Mouse (Mus musculus): ENCODE results near the gene Cdv3. TPM values are rescaled to one million over a fixed set of nuclear protein-coding genes. Genes with fewer than 3 reads are reported as not detected.
"Not testable (repeated sequence)": the region's sequence is repeated elsewhere in the genome, so short reads cannot be mapped to it uniquely, and the experiment has no call there.

Cdv3 gene
- total RNA-seq, 2 experiments from 2014 or later: 99.8 to 104 TPM

DNA sequence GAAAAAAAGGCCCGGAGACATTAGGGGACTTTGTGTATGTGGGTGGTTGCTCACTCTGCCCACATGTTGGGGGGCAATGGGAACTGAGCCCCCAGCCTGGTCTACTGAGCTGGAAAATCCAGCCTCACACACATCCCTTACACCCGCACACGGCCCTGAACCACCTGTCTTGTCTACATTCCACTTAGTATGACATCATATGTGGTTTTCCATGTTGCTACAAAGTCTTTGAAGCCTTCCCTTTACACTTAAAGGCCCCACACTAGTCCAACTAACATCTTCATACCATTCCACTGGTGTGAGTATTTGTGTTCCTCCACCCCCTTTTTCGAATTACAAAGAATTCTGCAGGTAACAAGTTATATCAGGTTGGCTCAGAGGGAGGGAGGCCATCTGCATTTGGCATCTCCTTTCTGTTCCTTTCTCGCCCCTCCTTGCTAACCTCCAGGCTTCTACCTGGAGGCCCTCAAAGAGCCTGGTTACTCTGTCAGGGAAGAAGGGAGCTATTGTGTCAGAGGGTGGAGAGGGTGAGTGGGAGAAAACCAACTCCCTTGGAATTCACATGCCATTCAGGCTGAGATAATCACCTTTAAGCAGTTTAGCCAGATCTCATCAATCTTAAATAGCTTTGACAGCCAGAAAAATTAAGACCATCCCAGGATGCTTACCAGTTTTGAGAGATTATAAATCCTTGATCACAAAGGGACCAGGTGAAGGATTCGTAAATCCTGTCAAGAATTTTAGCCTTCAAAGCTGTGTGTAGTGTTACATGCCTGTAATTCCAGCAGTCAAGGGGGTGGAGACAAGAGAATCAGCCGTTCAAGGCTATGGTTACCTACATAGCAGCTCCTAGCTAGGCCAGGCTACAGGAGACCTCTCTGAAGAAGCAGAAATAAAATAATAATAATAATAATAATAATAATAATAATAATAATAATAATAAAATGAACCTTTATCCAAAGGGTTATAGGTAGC lies 11.0 kb upstream of the Cdv3 start:
- DNase-seq (ENCODE audit: low spot score in 2 of 2): no peak

DNA sequence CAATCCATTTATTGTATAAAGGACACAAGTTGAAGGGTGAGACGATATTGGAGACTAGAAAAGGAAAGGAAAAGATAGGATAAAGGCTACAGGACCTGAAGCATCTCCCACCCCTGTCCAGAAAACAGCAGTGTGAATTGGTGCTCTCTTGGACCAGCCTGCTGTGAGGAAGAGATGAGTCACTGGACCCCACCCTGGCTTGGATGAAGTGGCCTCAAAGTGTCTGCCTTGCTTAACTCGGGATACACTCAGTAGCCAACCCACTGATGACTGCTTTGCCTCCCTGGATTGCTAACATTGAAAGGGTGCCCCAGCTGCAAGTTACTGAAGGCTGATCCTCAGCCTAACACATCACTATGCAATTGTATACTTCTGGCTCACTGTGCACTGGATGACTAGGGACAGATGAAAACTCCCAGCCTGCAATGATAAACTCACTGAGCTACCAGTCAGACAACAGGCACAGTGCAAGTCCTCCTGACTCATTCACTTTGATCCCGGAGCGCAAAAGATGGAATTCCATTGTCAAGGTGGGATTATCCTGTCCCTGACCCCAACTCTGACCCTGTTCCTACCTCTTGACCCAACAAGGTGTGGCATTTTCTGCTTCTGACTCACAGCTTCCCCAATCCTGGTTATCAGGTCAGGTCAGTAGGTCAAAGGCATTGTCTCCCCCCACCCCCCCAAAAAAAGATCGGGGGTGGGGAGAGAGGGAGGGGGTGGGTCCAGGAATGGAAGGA lies 6.8 kb upstream of the Cdv3 start:
- DNase-seq (ENCODE audit: low spot score in 2 of 2): no peak

- no peak for DNase-seq (ENCODE audit: low spot score in 2 of 2)
These were observed 4.3 kb upstream of the Cdv3 start for GRCm38 (mm10) chr9:103369951-103370350.

DNA sequence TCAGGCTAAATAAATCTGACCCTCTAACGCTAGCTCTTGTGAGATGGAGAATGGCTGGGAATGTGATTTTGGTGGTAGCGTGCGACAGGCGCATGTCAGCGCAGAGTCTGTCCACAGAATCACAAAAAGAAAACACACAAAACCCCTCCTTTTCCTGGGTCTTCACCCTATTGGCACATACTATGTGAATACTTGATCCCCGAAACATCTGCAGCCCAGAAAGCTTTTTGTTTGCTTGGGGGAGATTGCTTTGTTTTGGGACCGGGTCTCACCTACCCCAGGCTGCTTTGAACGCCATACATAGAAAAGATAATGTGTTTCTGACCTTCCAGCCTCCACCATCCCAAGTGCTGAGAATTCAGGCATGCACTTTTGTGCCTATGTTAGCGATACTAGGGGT lies 716 bp upstream of the Cdv3 start:
- no peak for DNase-seq (ENCODE audit: low spot score in 2 of 2)

GRCm38 (mm10) chr9:103364601-103365289 lies 895 bp downstream of the Cdv3 start:
- DNase-seq (ENCODE audit: low spot score in 2 of 2): peak in 1 of 2 experiments; percentile 45

GRCm38 (mm10) chr9:103363730-103364417 lies 1.8 kb downstream of the Cdv3 start:
- peak in 1 of 2 experiments; percentile 31 for DNase-seq (ENCODE audit: low spot score in 2 of 2)

DNA sequence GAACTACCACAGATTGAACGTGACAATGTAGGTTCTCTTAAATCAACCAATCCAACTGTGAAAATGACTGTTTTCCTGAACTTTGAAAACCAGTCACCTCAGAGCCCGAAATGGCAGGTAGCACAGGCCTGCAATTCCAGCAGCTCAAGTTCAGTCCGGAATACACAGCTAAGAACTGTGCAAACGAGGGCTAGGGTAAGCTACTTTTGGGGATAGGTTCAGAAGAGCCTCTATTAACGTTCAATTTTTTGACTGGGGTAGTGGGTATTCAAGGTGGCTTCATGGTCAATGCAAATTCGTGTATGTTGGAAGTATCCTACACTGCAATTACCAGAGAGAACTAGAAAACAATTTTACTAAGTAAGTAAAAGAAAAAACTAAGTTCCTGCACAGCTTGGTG lies 2.6 kb downstream of the Cdv3 start:
- DNase-seq (ENCODE audit: low spot score in 2 of 2): no peak

GRCm38 (mm10) chr9:103360642-103361041 lies 5.0 kb downstream of the Cdv3 start:
- no peak for DNase-seq (ENCODE audit: low spot score in 2 of 2)

- DNase-seq (ENCODE audit: low spot score in 2 of 2): no peak
These were observed 7.1 kb downstream of the Cdv3 start for GRCm38 (mm10) chr9:103358545-103358944.

DNA sequence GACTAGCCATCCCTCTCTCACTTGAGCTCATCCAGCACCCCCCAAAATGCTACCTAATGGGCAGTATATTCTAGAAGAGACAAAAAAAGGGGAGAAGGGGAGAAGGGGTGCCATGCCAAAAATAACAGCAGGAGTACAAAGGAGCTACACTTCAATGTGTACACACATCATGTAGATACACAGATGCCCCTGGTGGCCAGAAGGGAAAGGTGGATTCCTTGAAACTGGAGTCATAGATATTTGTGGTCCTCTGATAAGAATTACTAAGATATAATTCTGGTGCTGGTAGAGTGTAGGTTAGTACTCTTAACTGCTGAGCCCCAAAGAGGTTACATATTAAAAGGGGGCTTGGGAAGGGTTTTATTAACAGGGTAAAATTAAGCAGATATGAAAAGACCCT lies 7.7 kb downstream of the Cdv3 start:
- no peak for DNase-seq (ENCODE audit: low spot score in 2 of 2)

GRCm38 (mm10) chr9:103353500-103354260 lies 12.0 kb downstream of the Cdv3 start:
- not testable (repeated sequence) for DNase-seq (ENCODE audit: low spot score in 2 of 2)

- DNase-seq (ENCODE audit: low spot score in 2 of 2): no peak
These were observed 16.8 kb downstream of the Cdv3 start for GRCm38 (mm10) chr9:103348791-103349190.

DNA sequence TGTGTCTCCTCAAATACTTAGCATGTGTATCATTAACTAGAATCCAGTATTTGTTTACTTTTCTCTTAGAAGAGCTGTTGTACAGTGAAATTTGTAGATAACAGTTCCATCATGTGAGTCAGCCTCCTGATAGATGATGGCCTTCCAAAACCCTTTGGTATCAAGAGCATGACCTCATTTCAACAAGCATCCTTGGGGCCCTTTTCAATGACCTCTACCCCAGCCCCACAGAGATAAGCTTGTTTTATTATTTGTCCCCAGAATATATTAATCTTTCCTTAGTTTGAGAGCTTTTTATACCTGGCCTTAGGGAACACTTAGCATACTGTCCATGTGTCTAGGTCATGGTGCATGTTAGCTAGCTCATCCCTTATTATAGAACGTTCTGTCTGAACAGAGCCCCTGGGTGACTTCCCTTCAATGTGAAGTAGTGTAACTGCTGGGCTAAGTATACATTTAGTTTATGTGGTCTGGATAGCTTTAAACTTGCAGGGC lies 17.6 kb downstream of the Cdv3 start:
- DNase-seq (ENCODE audit: low spot score in 2 of 2): no peak

- no peak for DNase-seq (ENCODE audit: low spot score in 2 of 2)
These were observed 18.6 kb downstream of the Cdv3 start for GRCm38 (mm10) chr9:103347045-103347444.

DNA sequence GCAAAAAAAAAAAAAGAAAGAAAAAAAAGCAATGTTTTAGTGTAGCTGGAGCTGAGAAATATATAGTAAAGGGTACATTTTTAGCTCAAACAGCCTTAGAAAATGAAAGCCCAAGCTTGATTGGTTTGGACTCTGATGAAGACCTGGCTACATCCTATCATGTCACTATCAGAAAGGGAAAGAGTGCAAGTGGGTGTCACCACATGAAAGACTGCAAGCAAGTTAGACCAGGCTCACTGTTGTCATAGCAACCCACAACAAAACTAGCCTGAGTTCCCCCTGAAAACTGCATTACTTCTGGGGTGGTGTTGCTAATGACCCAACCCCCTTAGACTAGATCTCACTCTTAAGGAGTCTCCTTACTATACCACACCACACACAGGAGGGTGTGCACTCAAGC lies 28.7 kb downstream of the Cdv3 start:
- no peak for DNase-seq (ENCODE audit: low spot score in 2 of 2)

DNA sequence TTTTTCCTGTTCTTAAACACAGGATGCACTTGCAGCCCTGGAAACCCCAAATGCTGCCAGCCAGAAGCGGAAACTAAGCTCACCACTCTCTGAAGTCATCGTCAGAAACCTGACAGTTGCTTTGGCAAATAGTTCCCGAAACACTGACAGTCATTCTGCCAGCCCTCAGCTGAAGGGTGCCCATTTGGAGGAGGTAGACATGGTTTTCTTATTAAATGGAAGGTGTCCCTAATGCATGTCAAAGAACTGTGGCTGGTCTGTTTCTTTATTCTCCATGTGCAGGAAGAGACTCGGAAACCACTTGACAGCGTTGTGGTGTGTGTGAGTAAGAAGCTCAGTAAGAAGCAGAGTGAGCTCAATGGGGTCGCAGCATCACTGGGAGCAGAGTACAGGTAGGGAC lies 33.0 kb downstream of the Cdv3 start:
- no peak for DNase-seq (ENCODE audit: low spot score in 2 of 2)

DNA sequence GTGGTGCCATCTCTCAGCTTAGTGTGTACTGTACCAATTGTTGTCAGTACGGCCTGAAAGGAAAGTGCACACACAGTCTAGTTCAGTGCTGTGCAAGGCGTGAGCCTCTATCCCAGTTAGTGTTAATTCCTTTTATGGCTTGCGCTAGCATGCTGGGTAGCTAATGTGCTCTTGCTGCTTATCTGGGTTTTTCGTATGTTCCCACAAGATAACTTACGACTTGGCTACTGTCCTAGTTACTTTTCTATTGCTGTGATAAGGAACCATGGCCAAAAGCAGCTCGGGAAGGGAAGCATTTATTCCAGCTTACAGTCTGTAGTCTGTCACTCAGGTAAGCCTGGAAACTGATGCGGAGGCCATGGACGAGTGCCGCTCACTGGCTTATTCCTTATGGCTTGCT lies 39.2 kb downstream of the Cdv3 start:
- no peak for DNase-seq (ENCODE audit: low spot score in 2 of 2)

DNA sequence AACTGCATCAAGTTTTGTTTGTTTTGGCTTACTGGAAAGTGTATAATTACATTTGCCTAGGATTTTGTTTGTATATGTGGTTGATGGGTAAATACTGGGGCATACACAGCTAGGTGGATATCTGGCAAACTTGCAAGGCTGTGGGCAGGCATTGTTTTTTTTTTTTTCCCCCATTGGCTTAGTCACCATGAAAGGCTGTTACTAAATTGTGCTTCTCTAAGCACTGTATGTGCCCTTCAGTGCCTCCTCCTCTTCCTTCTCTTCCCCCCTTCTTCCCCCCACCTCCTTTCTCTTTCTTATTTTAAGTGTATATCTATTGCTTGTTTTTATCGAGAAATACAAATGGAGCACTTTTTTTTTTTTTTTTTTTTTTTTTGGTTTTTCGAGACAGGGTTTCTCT lies 41.0 kb downstream of the Cdv3 start:
- DNase-seq (ENCODE audit: low spot score in 2 of 2): no peak

DNA sequence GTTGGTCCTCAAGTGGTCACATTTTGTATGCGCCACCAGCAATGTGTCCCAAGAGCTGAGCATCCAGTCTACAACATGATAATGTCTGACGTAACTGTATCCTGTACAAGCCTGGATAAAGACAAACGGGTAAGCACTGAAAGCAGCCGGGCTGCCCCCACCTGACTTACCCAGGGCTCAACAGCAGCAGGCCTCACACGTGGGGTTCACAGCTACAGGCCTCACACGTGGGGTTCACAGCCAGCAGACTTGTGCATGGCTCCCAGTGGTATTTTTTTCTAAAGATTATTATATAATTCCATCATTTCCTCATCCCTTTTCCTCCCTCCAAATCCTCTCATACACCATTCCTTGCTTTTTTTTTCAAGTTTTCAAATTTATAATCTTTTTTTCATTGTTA lies 55.8 kb downstream of the Cdv3 start:
- DNase-seq (ENCODE audit: low spot score in 2 of 2): no peak

Data from layer of hippocampus, postnatal 10 days (tissue).